Mouse (Mus musculus) liver, postnatal 0 days (tissue): ENCODE data around the gene Naxd.

Experiments used
- CTCF ChIP-seq: sonication (generic); IDR thresholded peaks from 2 replicates; pipeline ENCODE4 v1.5.1; 2016; ENCODE audit warnings: antibody characterized with exemption, low read depth
- EP300 ChIP-seq: IDR thresholded peaks from 2 replicates; pipeline ENCODE4 v1.6.1; 2016; ENCODE audit warnings: antibody characterized with exemption, low read depth, mild to moderate bottlenecking

DNA sequence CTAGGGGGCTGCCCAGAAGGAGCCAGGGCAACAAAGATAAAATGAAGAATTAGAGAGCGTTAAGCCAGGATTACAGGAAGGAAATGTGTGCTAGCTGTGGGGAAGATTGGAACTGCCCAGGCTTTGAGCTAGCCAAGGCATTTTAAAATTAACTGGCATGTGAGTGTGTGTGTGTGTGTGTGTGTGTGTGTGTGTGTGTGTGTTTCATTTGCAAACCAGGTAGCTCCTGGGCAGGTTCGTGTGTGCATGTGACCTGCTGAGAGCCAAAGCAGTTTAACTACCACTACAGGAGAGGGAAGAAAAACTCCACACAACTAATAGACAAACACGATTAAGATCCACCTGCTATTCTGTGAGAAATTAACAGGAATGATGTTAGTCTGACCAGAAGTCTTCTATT is 26.0 kb downstream of the Naxd start:
- no peak for TF ChIP-seq CTCF
- no peak for TF ChIP-seq EP300
